Mouse (Mus musculus) C2C12 (cell line): ENCODE data around the gene Tsr3.

Source experiments
- CEBPB ChIP-seq: IDR thresholded peaks from one replicate; pipeline ENCODE4 v1.6.1; 2011; ENCODE audit warnings: low read depth, mild to moderate bottlenecking, control low read depth, moderate library complexity
- CTCF ChIP-seq: IDR thresholded peaks from one replicate; pipeline ENCODE4 v1.5.1; 2011; ENCODE audit not compliant: control insufficient read depth, insufficient read depth, insufficient read length
- MYOD1 ChIP-seq: IDR thresholded peaks from one replicate; pipeline ENCODE4 v1.6.1; 2011; ENCODE audit warnings: low read depth; ENCODE audit not compliant: control insufficient read depth, insufficient read length

DNA sequence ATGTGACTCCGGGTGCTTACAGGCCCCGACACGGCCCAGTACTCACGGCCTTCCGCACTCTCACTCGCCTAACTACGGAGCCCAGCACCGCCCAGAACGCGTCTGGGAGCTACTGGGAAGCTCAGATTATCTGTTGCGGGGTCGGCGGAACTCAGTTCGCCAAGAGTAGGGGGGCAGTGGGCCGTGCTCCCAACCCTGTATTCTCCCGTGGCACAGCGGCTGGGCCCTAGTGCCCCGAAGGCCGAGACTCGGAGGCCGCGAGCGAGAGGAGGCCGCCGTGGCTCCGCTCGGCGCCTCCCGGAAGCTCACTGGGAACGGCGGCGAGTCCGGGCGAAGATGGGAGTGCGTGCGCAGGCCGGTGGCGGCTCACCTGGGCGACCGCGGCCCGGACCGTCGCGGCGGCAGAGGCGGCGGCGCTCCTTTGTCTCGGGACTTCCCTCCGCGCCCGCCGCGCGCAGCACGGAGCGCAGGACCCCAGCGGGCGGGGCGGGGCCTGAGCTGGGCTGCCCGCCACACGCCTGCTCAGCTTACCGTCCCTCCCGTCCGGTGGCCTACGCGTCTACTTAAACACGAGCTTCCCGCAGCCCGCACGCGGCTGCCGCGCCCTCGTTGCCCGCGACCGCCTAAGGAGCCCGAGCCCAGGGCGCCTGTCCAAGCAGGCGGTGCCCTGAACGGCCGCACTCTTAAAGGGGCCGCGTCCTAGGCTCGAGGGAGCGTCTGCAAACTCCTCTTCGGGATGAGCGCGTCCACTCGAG lies 33.2 kb downstream of the Tsr3 start:
- TF ChIP-seq CTCF (no peak), MYOD1 (no peak), CEBPB (no peak)
